Mouse (Mus musculus) forebrain, postnatal 0 days (tissue): Measurements from ENCODE around the gene Rars2. TPM values are rescaled to one million over a fixed set of nuclear protein-coding genes. Genes with fewer than 3 reads are reported as not detected.

Experiments
- ATAC-seq: fragments of 200-750 bp; cut with Nextera tagmentation; 2 replicates; pipeline ENCODE4 v1.8.0; 2017; ENCODE audit warnings: mild to moderate bottlenecking, moderate library complexity
- DNase-seq: peaks from one replicate; pipeline ENCODE4 v3.0.0-alpha.2; 2015
- H3K27ac ChIP-seq: fragments of 300-500 bp; sonication (generic); 2 replicates; pipeline ENCODE4 v1.5.1; 2014; ENCODE audit warnings: low read depth, mild to moderate bottlenecking, antibody characterized with exemption, low read length, moderate library complexity, mixed read lengths
- H3K27me3 ChIP-seq: fragments of 300-500 bp; sonication (generic); 2 replicates; pipeline ENCODE4 v1.6.1; 2014; ENCODE audit warnings: mild to moderate bottlenecking, low read length, mixed read lengths; ENCODE audit not compliant: insufficient read depth
- H3K36me3 ChIP-seq: fragments of 300-500 bp; sonication (generic); 2 replicates; pipeline ENCODE4 v1.6.1; 2014; ENCODE audit warnings: mild to moderate bottlenecking, moderate library complexity; ENCODE audit not compliant: insufficient read depth
- H3K4me1 ChIP-seq: fragments of 300-500 bp; sonication (generic); 2 replicates; pipeline ENCODE4 v1.6.1; 2014; ENCODE audit warnings: antibody characterized with exemption; ENCODE audit not compliant: insufficient read depth
- H3K4me2 ChIP-seq: fragments of 300-500 bp; sonication (generic); 2 replicates; pipeline ENCODE4 v1.6.1; 2014; ENCODE audit warnings: low read depth, mild to moderate bottlenecking, moderate library complexity
- H3K4me3 ChIP-seq: fragments of 300-500 bp; sonication (generic); 2 replicates; pipeline ENCODE4 v1.5.1; 2014; ENCODE audit warnings: low read depth, low read length, mixed read lengths
- H3K9ac ChIP-seq: fragments of 300-500 bp; sonication (generic); 2 replicates; pipeline ENCODE4 v1.6.1; 2014; ENCODE audit warnings: mild to moderate bottlenecking
- H3K9me3 ChIP-seq: fragments of 300-500 bp; sonication (generic); 2 replicates; pipeline ENCODE4 v1.6.1; 2016; ENCODE audit warnings: low read length
- CTCF ChIP-seq: sonication (generic); IDR thresholded peaks from 2 replicates; pipeline ENCODE4 v1.5.1; 2016; ENCODE audit warnings: antibody characterized with exemption, control low read depth, low read depth
- WGBS: fragments of 180-500 bp; shearing (Covaris S2); extraction: QIAGEN DNeasy Blood & Tissue Kit; methylation state at CpG from one replicate; pipeline ENCODE4 v1.1.7; 2014; 5-methylcytosine and 5-hydroxymethylcytosine counted together
- polyA plus RNA-seq: library from polyadenylated mRNA; unstranded; fragments of >200 nt; fragmentation: Nextera tagmentation; extraction: Ambion mirVana; gene quantifications from 2 replicates; pipeline ENCODE4 v1.2.1, GENCODE M21; 2015
- total RNA-seq: library from RNA; depleted of rRNA; stranded (reverse); fragments of >200 nt; gene quantifications from 2 replicates; pipeline ENCODE4 v1.2.3, GENCODE M21; 2014

Rars2 gene
- total and polyA plus RNA-seq, 2 experiments from 2014 or later, result 28.7 to 48.8 TPM

DNA sequence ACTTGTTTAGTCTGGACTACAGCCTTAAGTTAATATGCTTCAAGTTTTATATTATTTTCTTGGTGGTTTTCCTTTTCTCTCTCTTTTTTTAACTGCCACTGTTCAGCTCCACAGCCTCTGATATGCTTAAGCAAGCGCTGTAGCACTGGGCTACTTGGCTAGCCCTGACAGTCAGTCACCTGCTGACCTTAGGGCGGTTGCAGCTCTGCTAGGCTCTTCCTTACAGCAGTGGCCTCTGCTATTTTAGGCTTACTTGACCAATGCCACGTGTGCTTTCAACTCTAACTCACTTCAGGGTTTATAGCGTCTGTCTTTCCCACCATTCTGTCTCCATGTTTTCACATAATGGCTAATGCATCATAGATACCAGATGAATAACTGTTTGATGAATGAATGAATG is 10.8 kb downstream of the Rars2 start:
- WGBS, result 89% methylated on average over 4 of the region's 4 CpGs
- Histone ChIP-seq H3K27me3 (no peaks in the 10 kb centered on the region), H3K4me3 (no peak overlapping the region), H3K36me3 (peaks cover 45% of the 10 kb centered on the region), H3K4me1 (no peaks in the 10 kb centered on the region), H3K9me3 (no peaks in the 10 kb centered on the region), H3K4me2 (no peak overlapping the region), H3K9ac (no peak overlapping the region), H3K27ac (no peak overlapping the region)
- TF ChIP-seq CTCF, result no peak
- DNase-seq (no peak), ATAC-seq (no peak)

- Histone ChIP-seq H3K4me2 (no peak overlapping the region), H3K9me3 (no peaks in the 10 kb centered on the region), H3K9ac (no peak overlapping the region), H3K4me3 (no peak overlapping the region), H3K27ac (no peak overlapping the region), H3K27me3 (no peaks in the 10 kb centered on the region), H3K36me3 (peaks cover 50% of the 10 kb centered on the region), H3K4me1 (no peaks in the 10 kb centered on the region)
- DNase-seq (no peak), ATAC-seq (no peak)
- no peak for TF ChIP-seq CTCF
- 93% methylated on average over 6 of the region's 6 CpGs for WGBS
Measured at GRCm38 (mm10) chr4:34626401-34626800, 11.6 kb downstream of the Rars2 start.

DNA sequence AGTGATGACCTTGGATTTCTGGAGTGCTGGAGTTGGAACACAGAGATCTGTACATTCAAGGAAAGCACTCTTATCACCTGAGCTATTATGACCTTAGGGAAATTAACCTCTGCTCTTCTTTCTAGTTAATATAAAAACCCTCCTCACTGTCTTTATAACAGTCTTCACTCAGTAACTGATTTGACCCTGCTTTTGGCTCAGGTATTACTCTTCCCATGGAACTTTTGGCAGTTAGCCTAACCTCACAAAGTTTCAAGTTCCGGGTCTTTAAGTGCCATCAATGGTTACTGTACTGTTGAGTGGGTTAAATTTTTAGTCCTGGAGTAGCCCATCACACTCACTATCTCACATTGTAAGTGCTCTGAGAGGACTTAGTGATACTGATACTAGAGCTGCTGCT is 15.2 kb downstream of the Rars2 start:
- H3K27me3 ChIP-seq, result no peaks in the 10 kb centered on the region
- WGBS, result 89% methylated on average over 1 of the region's 1 CpGs
- no peak for DNase-seq
- H3K36me3 ChIP-seq, result peaks cover 46% of the 10 kb centered on the region
- H3K4me2 ChIP-seq, result no peak overlapping the region
- no peaks in the 10 kb centered on the region for H3K9me3 ChIP-seq
- ATAC-seq, result no peak
- no peak overlapping the region for H3K4me3 ChIP-seq
- no peak for TF ChIP-seq CTCF
- H3K4me1 ChIP-seq, result no peaks in the 10 kb centered on the region
- H3K27ac ChIP-seq, result no peak overlapping the region
- no peak overlapping the region for H3K9ac ChIP-seq

GRCm38 (mm10) chr4:34634129-34634528 is 19.4 kb downstream of the Rars2 start:
- ATAC-seq, result no peak
- no peak for DNase-seq
- H3K27ac ChIP-seq, result no peak overlapping the region
- no peaks in the 10 kb centered on the region for H3K9me3 ChIP-seq
- H3K4me1 ChIP-seq, result no peaks in the 10 kb centered on the region
- peaks cover 31% of the 10 kb centered on the region for H3K36me3 ChIP-seq
- H3K4me2 ChIP-seq, result no peak overlapping the region
- no peak for TF ChIP-seq CTCF
- no peak overlapping the region for H3K9ac ChIP-seq
- no peak overlapping the region for H3K4me3 ChIP-seq
- H3K27me3 ChIP-seq, result no peaks in the 10 kb centered on the region
- 94% methylated on average over 7 of the region's 7 CpGs for WGBS

GRCm38 (mm10) chr4:34636036-34636435 is 21.3 kb downstream of the Rars2 start:
- H3K4me3 ChIP-seq, result no peak overlapping the region
- no peak for TF ChIP-seq CTCF
- H3K9ac ChIP-seq, result no peak overlapping the region
- no peak overlapping the region for H3K4me2 ChIP-seq
- no peak overlapping the region for H3K27ac ChIP-seq
- H3K9me3 ChIP-seq, result no peaks in the 10 kb centered on the region
- 89% methylated on average over 5 of the region's 5 CpGs for WGBS
- DNase-seq, result no peak
- peaks cover 33% of the 10 kb centered on the region for H3K36me3 ChIP-seq
- no peak for ATAC-seq
- H3K4me1 ChIP-seq, result no peaks in the 10 kb centered on the region
- no peaks in the 10 kb centered on the region for H3K27me3 ChIP-seq

- ATAC-seq (no peak), DNase-seq (no peak)
- no peak overlapping the region for H3K4me2 ChIP-seq
- no peaks in the 10 kb centered on the region for H3K4me1 ChIP-seq
- H3K27ac ChIP-seq, result no peak overlapping the region
- H3K27me3 ChIP-seq, result no peaks in the 10 kb centered on the region
- no peak overlapping the region for H3K4me3 ChIP-seq
- no peak for TF ChIP-seq CTCF
- H3K9ac ChIP-seq, result no peak overlapping the region
- H3K36me3 ChIP-seq, result peaks cover 33% of the 10 kb centered on the region
- no peaks in the 10 kb centered on the region for H3K9me3 ChIP-seq
- 95% methylated on average over 7 of the region's 7 CpGs for WGBS
Measured at GRCm38 (mm10) chr4:34637386-34637785, 22.6 kb downstream of the Rars2 start.

- Histone ChIP-seq H3K4me3 (no peak overlapping the region), H3K27me3 (no peaks in the 10 kb centered on the region), H3K4me1 (no peaks in the 10 kb centered on the region), H3K4me2 (no peak overlapping the region), H3K9ac (no peak overlapping the region), H3K36me3 (peaks cover 33% of the 10 kb centered on the region), H3K9me3 (no peaks in the 10 kb centered on the region), H3K27ac (no peak overlapping the region)
- WGBS, result 78% methylated on average over 4 of the region's 4 CpGs
- no peak for DNase-seq
- no peak for TF ChIP-seq CTCF
- no peak for ATAC-seq
Measured at GRCm38 (mm10) chr4:34637851-34638250, 23.1 kb downstream of the Rars2 start.
